Mouse (Mus musculus): ENCODE measurements at regions not wholly inside any gene's neighbourhood (a gene's known extent, or its start where the extent isn't known, plus 50 kb on each side); places are given as distances from the start of the nearest gene placed in this dataset.

DNA sequence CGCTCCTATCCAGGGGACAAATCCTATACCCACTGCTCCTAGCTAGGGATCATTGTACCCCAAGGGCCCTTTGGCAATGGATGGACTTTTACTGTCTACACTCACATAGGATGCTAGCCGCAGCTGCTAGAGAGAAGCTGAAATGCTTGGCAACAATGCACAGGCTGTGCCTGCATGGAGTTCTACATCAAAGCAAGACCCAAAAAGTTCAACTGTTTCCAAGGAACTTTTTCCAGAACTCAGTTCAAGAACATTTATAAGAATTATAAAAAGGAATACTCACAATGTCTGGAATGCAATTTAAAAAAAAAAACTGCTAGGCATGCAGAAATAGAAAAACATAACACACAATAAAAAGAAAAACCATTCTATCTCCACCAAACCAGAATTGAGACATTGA, 202.0 kb downstream of the Rap2a start:
- Histone ChIP-seq H3K79me2 (ENCODE audit: control insufficient read depth, insufficient read depth) (no peaks in the 10 kb centered on the region), H3K4me3 (ENCODE audit: insufficient read depth, poor library complexity, severe bottlenecking) (no peak overlapping the region), H3ac (ENCODE audit: control insufficient read depth, insufficient read length, low read depth) (no peak overlapping the region), H3K27me3 (ENCODE audit: control insufficient read depth, insufficient read depth, insufficient read length) (no peaks in the 10 kb centered on the region), H3K36me3 (ENCODE audit: control insufficient read depth, insufficient read depth) (no peaks in the 10 kb centered on the region), H3K79me3 (ENCODE audit: low read depth) (no peaks in the 10 kb centered on the region)
- TF ChIP-seq FOSL1 (IDR thresholded peaks at IDR 0.05; ENCODE audit: insufficient read depth, low read length, poor library complexity, severe bottlenecking) = no peak
- TF ChIP-seq USF1 (IDR thresholded peaks at IDR 0.05; ENCODE audit: low read depth) = no peak
- no peak for TF ChIP-seq MAX (IDR thresholded peaks at IDR 0.05)
- TF ChIP-seq MYOD1 (IDR thresholded peaks at IDR 0.05; ENCODE audit: control insufficient read depth, insufficient read length, low read depth) = no peak
- no peak for TF ChIP-seq CEBPB (IDR thresholded peaks at IDR 0.05; ENCODE audit: low read depth)
- no peak for TF ChIP-seq CTCF (IDR thresholded peaks at IDR 0.05; ENCODE audit: control insufficient read depth, insufficient read depth, insufficient read length)
- no peak for TF ChIP-seq MYOG (IDR thresholded peaks at IDR 0.05; ENCODE audit: control insufficient read depth, extremely low read depth, insufficient read length)

DNA sequence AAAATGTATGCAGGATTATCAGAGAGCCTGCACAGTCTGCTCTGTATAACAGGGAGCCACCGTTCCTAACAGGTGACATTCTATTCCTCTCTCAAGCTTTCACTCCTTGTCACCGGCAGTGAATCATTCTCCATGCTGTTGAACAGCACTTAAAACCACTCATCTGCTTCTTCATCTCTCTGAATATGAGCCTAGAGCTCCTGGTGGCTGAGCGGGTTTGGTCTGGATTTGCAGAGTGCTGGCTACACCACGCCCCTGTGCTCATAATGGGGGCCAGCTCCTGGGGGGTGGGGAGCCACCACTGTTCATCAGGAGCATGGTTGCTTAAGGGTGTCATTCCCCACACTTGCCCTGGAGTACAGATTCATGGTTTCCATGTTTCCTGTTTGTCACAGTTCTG, 207.0 kb downstream of the Rap2a start:
- TF ChIP-seq CTCF (IDR thresholded peaks at IDR 0.05; ENCODE audit: control insufficient read depth, insufficient read depth, insufficient read length) (no peak), MYOD1 (IDR thresholded peaks at IDR 0.05; ENCODE audit: control insufficient read depth, insufficient read length, low read depth) (no peak), USF1 (IDR thresholded peaks at IDR 0.05; ENCODE audit: low read depth) (no peak), FOSL1 (IDR thresholded peaks at IDR 0.05; ENCODE audit: insufficient read depth, low read length, poor library complexity, severe bottlenecking) (no peak), MYOG (IDR thresholded peaks at IDR 0.05; ENCODE audit: control insufficient read depth, extremely low read depth, insufficient read length) (no peak), CEBPB (IDR thresholded peaks at IDR 0.05; ENCODE audit: low read depth) (no peak)
- Histone ChIP-seq H3K4me3 (ENCODE audit: insufficient read depth, poor library complexity, severe bottlenecking) (no peak overlapping the region), H3K79me2 (ENCODE audit: control insufficient read depth, insufficient read depth) (no peaks in the 10 kb centered on the region), H3ac (ENCODE audit: control insufficient read depth, insufficient read length, low read depth) (no peak overlapping the region), H3K79me3 (ENCODE audit: low read depth) (no peaks in the 10 kb centered on the region), H3K27me3 (ENCODE audit: control insufficient read depth, insufficient read depth, insufficient read length) (no peaks in the 10 kb centered on the region), H3K36me3 (ENCODE audit: control insufficient read depth, insufficient read depth) (no peaks in the 10 kb centered on the region)

DNA sequence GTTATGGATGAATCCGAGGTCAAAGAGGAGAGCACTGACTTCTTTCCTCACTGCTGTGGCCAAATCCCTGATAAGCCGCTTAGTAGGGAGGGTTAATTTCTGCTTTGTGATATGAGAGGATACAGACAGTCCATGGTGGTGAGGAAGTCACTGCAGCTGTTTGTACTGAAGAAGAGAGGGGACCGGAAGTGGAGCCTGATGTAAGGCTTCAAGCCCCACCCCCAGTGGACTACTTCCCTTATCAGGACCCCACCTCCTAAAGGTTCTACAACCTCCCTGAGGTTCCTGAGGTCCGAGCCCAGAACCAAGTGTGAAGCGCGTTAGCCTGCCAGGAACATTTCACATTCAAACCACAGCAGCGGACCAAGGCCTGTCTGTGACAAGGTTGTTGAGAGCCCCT, 207.6 kb downstream of the Rap2a start:
- TF ChIP-seq CEBPB (IDR thresholded peaks at IDR 0.05; ENCODE audit: low read depth) = no peak
- TF ChIP-seq USF1 (IDR thresholded peaks at IDR 0.05; ENCODE audit: low read depth) = no peak
- TF ChIP-seq FOSL1 (IDR thresholded peaks at IDR 0.05; ENCODE audit: insufficient read depth, low read length, poor library complexity, severe bottlenecking) = no peak
- TF ChIP-seq MAX (IDR thresholded peaks at IDR 0.05) = no peak
- no peak for TF ChIP-seq CTCF (IDR thresholded peaks at IDR 0.05; ENCODE audit: control insufficient read depth, insufficient read depth, insufficient read length)
- no peak for TF ChIP-seq MYOD1 (IDR thresholded peaks at IDR 0.05; ENCODE audit: control insufficient read depth, insufficient read length, low read depth)
- no peak for TF ChIP-seq MYOG (IDR thresholded peaks at IDR 0.05; ENCODE audit: control insufficient read depth, extremely low read depth, insufficient read length)
- Histone ChIP-seq H3K79me2 (ENCODE audit: control insufficient read depth, insufficient read depth) (no peaks in the 10 kb centered on the region), H3K36me3 (ENCODE audit: control insufficient read depth, insufficient read depth) (no peaks in the 10 kb centered on the region), H3K4me3 (ENCODE audit: insufficient read depth, poor library complexity, severe bottlenecking) (no peak overlapping the region), H3K27me3 (ENCODE audit: control insufficient read depth, insufficient read depth, insufficient read length) (no peaks in the 10 kb centered on the region), H3ac (ENCODE audit: control insufficient read depth, insufficient read length, low read depth) (no peak overlapping the region), H3K79me3 (ENCODE audit: low read depth) (no peaks in the 10 kb centered on the region)

DNA sequence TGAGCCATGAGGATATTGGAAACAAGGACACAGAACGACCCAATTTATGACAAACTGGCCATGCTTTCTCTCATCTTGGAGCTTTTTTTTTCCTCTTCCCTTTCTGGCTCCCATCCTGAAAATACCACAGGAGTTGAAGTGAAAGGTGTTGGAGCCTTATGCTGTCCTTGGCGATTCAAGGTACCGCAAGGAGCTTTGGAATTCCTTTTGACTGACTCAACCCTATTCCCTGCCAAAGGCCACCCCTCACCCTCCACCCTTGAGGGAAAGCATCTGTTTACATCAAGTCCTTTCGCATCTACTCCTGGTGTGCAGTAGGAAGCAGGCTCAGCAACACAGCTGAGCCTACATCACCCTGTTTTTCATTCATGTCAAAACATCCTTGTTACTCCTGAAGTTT, 208.5 kb downstream of the Rap2a start:
- Histone ChIP-seq H3K36me3 (ENCODE audit: control insufficient read depth, insufficient read depth) (no peaks in the 10 kb centered on the region), H3K79me3 (ENCODE audit: low read depth) (no peaks in the 10 kb centered on the region), H3K27me3 (ENCODE audit: control insufficient read depth, insufficient read depth, insufficient read length) (no peaks in the 10 kb centered on the region), H3K4me3 (ENCODE audit: insufficient read depth, poor library complexity, severe bottlenecking) (no peak overlapping the region), H3ac (ENCODE audit: control insufficient read depth, insufficient read length, low read depth) (no peak overlapping the region), H3K79me2 (ENCODE audit: control insufficient read depth, insufficient read depth) (no peaks in the 10 kb centered on the region)
- no peak for TF ChIP-seq CTCF (IDR thresholded peaks at IDR 0.05; ENCODE audit: control insufficient read depth, insufficient read depth, insufficient read length)
- TF ChIP-seq MYOD1 (IDR thresholded peaks at IDR 0.05; ENCODE audit: control insufficient read depth, insufficient read length, low read depth) = no peak
- no peak for TF ChIP-seq USF1 (IDR thresholded peaks at IDR 0.05; ENCODE audit: low read depth)

DNA sequence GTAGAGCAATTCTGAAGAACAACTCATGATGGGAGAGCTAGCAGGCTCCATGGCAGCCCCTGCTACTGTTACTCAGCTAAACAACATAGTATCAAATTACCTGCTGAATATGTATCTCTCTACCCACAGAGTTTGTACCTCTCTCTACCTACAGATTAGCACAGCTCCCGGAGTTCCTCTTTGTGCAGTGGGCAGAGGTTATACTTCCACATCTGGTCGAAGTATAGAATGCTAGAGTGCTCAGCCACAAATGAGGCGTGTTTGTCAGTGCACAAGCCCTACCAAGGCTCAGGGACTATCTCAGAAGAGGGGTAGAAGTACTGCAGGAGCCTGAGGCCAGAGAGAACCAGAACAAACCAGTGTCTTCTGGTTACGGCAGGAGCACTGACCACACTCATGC, 211.6 kb upstream of the Ipo5 start:
- no peak for TF ChIP-seq CTCF (IDR thresholded peaks at IDR 0.05; ENCODE audit: control insufficient read depth, insufficient read depth, insufficient read length)
- TF ChIP-seq CEBPB (IDR thresholded peaks at IDR 0.05; ENCODE audit: low read depth) = no peak
- no peak for TF ChIP-seq USF1 (IDR thresholded peaks at IDR 0.05; ENCODE audit: low read depth)
- TF ChIP-seq MYOG (IDR thresholded peaks at IDR 0.05; ENCODE audit: control insufficient read depth, extremely low read depth, insufficient read length) = no peak
- TF ChIP-seq MAX (IDR thresholded peaks at IDR 0.05) = no peak
- no peaks in the 10 kb centered on the region for H3K36me3 ChIP-seq (ENCODE audit: control insufficient read depth, insufficient read depth)
- H3K79me2 ChIP-seq (ENCODE audit: control insufficient read depth, insufficient read depth) = no peaks in the 10 kb centered on the region
- H3ac ChIP-seq (ENCODE audit: control insufficient read depth, insufficient read length, low read depth) = no peak overlapping the region
- no peaks in the 10 kb centered on the region for H3K79me3 ChIP-seq (ENCODE audit: low read depth)
- H3K27me3 ChIP-seq (ENCODE audit: control insufficient read depth, insufficient read depth, insufficient read length) = peaks cover 5% of the 10 kb centered on the region
- H3K4me3 ChIP-seq (ENCODE audit: insufficient read depth, poor library complexity, severe bottlenecking) = no peak overlapping the region

DNA sequence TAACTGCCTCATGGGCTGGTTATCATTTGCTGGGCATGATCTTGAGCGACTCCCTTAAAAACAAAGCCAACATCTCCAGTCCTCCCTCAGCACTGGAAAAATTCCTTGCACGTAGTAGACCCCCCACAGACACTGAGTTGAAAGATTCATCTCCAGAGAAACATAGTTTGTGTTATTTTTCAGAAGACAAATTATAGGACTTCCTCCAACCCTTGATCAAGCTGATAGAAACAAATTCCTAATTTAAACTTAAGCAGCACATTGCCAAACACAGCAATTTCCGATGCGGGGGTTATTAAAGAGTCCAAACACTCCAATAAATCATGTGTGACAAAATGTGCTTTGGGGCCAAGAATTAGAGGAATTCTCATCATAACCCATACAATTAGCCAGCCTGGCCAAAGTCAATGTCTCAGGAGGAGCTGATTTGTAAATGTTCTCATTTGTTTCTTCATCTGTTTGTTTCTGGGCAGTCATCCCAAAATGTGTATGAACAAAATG, 205.7 kb upstream of the Ipo5 start:
- H3K4me3 ChIP-seq (ENCODE audit: insufficient read depth, poor library complexity, severe bottlenecking) = no peak overlapping the region
- H3ac ChIP-seq (ENCODE audit: control insufficient read depth, insufficient read length, low read depth) = no peak overlapping the region
- H3K27me3 ChIP-seq (ENCODE audit: control insufficient read depth, insufficient read depth, insufficient read length) = peaks cover 8% of the 10 kb centered on the region
- H3K79me3 ChIP-seq (ENCODE audit: low read depth) = no peaks in the 10 kb centered on the region
- H3K79me2 ChIP-seq (ENCODE audit: control insufficient read depth, insufficient read depth) = no peaks in the 10 kb centered on the region
- no peaks in the 10 kb centered on the region for H3K36me3 ChIP-seq (ENCODE audit: control insufficient read depth, insufficient read depth)
- no peak for TF ChIP-seq FOSL1 (IDR thresholded peaks at IDR 0.05; ENCODE audit: insufficient read depth, low read length, poor library complexity, severe bottlenecking)
- TF ChIP-seq MYOG (IDR thresholded peaks at IDR 0.05; ENCODE audit: control insufficient read depth, extremely low read depth, insufficient read length) = no peak
- no peak for TF ChIP-seq MAX (IDR thresholded peaks at IDR 0.05)
- TF ChIP-seq USF1 (IDR thresholded peaks at IDR 0.05; ENCODE audit: low read depth) = no peak
- no peak for TF ChIP-seq CEBPB (IDR thresholded peaks at IDR 0.05; ENCODE audit: low read depth)

Data from C2C12 (cell line).